Mouse (Mus musculus) ZHBTc4 (cell line): ENCODE results near the gene Kctd7.

Source experiments
- DNase-seq: peaks from one replicate; pipeline ENCODE4 v3.0.0-alpha.2; 2011; ENCODE audit warnings: low read depth, low spot score

The Kctd7 gene

GRCm38 (mm10) chr5:130143101-130143500 is 1.6 kb upstream of the Kctd7 start:
- no peak for DNase-seq

- DNase-seq: no peak
These were observed 706 bp upstream of the Kctd7 start for GRCm38 (mm10) chr5:130143977-130144333.

- DNase-seq: no peak
These were observed 1.3 kb downstream of the Kctd7 start for GRCm38 (mm10) chr5:130145961-130146360.

- no peak for DNase-seq
These were observed 5.2 kb downstream of the Kctd7 start for GRCm38 (mm10) chr5:130149726-130150310.

- DNase-seq: no peak
These were observed 9.6 kb downstream of the Kctd7 start for GRCm38 (mm10) chr5:130154286-130154685.

GRCm38 (mm10) chr5:130158545-130158944 is 13.9 kb downstream of the Kctd7 start:
- no peak for DNase-seq

GRCm38 (mm10) chr5:130159761-130160201 is 15.1 kb downstream of the Kctd7 start:
- no peak for DNase-seq

GRCm38 (mm10) chr5:130163670-130164069 is 19.0 kb downstream of the Kctd7 start:
- peak; percentile 86 for DNase-seq

- DNase-seq: no peak
These were observed 20.6 kb downstream of the Kctd7 start for GRCm38 (mm10) chr5:130165213-130165612.

- DNase-seq: peak; percentile 52
These were observed 24.4 kb downstream of the Kctd7 start for GRCm38 (mm10) chr5:130169109-130169508.

GRCm38 (mm10) chr5:130170666-130171422 is 26.2 kb downstream of the Kctd7 start:
- DNase-seq: no peak

GRCm38 (mm10) chr5:130171423-130171954 is 26.8 kb downstream of the Kctd7 start, which contains the start of gene Rabgef1:
Gene Rabgef1 (plus strand): TSS chr5:130171798.
- peak; percentile 88 for DNase-seq

GRCm38 (mm10) chr5:130171956-130172601 is 27.4 kb downstream of the Kctd7 start:
- DNase-seq: peak; percentile 57

- no peak for DNase-seq
These were observed 28.4 kb downstream of the Kctd7 start for GRCm38 (mm10) chr5:130173012-130173411.

GRCm38 (mm10) chr5:130177871-130178270 is 33.2 kb downstream of the Kctd7 start:
- no peak for DNase-seq

- DNase-seq: peak; percentile 80
These were observed 35.7 kb downstream of the Kctd7 start for GRCm38 (mm10) chr5:130180362-130180761.

GRCm38 (mm10) chr5:130181740-130182540 is 37.3 kb downstream of the Kctd7 start:
- DNase-seq: no peak

- no peak for DNase-seq
These were observed 37.8 kb downstream of the Kctd7 start for GRCm38 (mm10) chr5:130182541-130182821.

GRCm38 (mm10) chr5:130184193-130184856 is 39.7 kb downstream of the Kctd7 start:
- DNase-seq: no peak

GRCm38 (mm10) chr5:130185312-130185711 is 40.7 kb downstream of the Kctd7 start:
- DNase-seq: no peak

- DNase-seq: peak; percentile 87
These were observed 42.7 kb downstream of the Kctd7 start for GRCm38 (mm10) chr5:130187383-130187782.
